Mouse (Mus musculus) CH12.LX (cell line): ENCODE data around the gene Hmx1. TPM values are rescaled to one million over a fixed set of nuclear protein-coding genes. Genes with fewer than 3 reads are reported as not detected.

ENCODE experiments used
- DNase-seq: peaks from one replicate; pipeline ENCODE4 v3.0.0-alpha.2; 2013; ENCODE audit errors: extremely low read depth
- H3K27ac ChIP-seq: 2 replicates; pipeline ENCODE4 v1.5.1; 2012; ENCODE audit warnings: low read depth, mild to moderate bottlenecking, control low read depth, moderate library complexity; ENCODE audit not compliant: insufficient read depth
- H3K27me3 ChIP-seq: replicated peaks from 2 replicates; pipeline ENCODE3; 2012; ENCODE audit warnings: inconsistent platforms
- H3K36me3 ChIP-seq, 2 experiments: replicated peaks in 1 of 2; 2 replicates each; pipeline versions ENCODE3 to v1.6.1; 2012; ENCODE audit warnings: inconsistent platforms in 1 of 2, low read length in 1 of 2, mild to moderate bottlenecking in 1 of 2, mixed read lengths in 1 of 2, moderate library complexity in 1 of 2; ENCODE audit not compliant: control insufficient read depth in 1 of 2, insufficient read depth in 1 of 2
- H3K4me1 ChIP-seq, 2 experiments: 2 replicates each; pipeline ENCODE4 v1.6.1; 2012; ENCODE audit warnings: inconsistent platforms in 1 of 2, moderate library complexity in 1 of 2; ENCODE audit not compliant: insufficient read depth in 2 of 2, control insufficient read depth in 1 of 2
- H3K4me2 ChIP-seq: 2 replicates; pipeline ENCODE4 v1.6.1; 2012; ENCODE audit warnings: low read depth, mild to moderate bottlenecking, control low read depth; ENCODE audit not compliant: poor library complexity, insufficient read depth, severe bottlenecking
- H3K4me3 ChIP-seq, 3 experiments: fragments of 150-350 bp in 1 of 3; sonication (generic) in 1 of 3; replicated peaks in 1 of 3; 2 replicates each; pipeline versions ENCODE3 to v1.5.1; 2011 to 2012; ENCODE audit warnings: low read depth in 2 of 3, low read length in 2 of 3, mild to moderate bottlenecking in 2 of 3, moderate library complexity in 2 of 3, control low read depth in 1 of 3, improper control_type of control experiment in 1 of 3, inconsistent platforms in 1 of 3, mixed read lengths in 1 of 3; ENCODE audit not compliant: poor library complexity in 1 of 3
- H3K79me2 ChIP-seq: replicated peaks from 2 replicates; pipeline ENCODE4 v1.6.1; 2012; ENCODE audit warnings: mild to moderate bottlenecking, moderate library complexity; ENCODE audit not compliant: control insufficient read depth, poor library complexity, insufficient read depth, severe bottlenecking; ENCODE audit errors: extremely low read depth
- H3K9ac ChIP-seq: 2 replicates; pipeline ENCODE4 v1.6.1; 2012; ENCODE audit warnings: low read depth, mild to moderate bottlenecking, control low read depth, moderate library complexity; ENCODE audit not compliant: insufficient read depth
- H3K9me3 ChIP-seq: replicated peaks from 2 replicates; pipeline ENCODE3; 2012; ENCODE audit warnings: low read length, inconsistent platforms, mixed read lengths
- BHLHE40 ChIP-seq: IDR thresholded peaks from 2 replicates; pipeline ENCODE4 v1.6.1; 2011; ENCODE audit warnings: mild to moderate bottlenecking, low read depth, low read length, improper control_type of control experiment
- CTCF ChIP-seq, 2 experiments: IDR thresholded peaks in 1 of 2; conservative IDR thresholded peaks in 1 of 2; 2 replicates each; pipeline ENCODE4 v1.5.1; 2011 to 2012; ENCODE audit warnings: low read depth in 2 of 2, low read length in 2 of 2, improper control_type of control experiment in 1 of 2, inconsistent platforms in 1 of 2, mild to moderate bottlenecking in 1 of 2, moderate library complexity in 1 of 2
- E2F4 ChIP-seq: IDR thresholded peaks from 2 replicates; pipeline ENCODE4 v1.6.1; 2011; ENCODE audit warnings: low read depth, low read length, improper control_type of control experiment; ENCODE audit not compliant: insufficient replicate concordance
- HCFC1 ChIP-seq: IDR thresholded peaks from 2 replicates; pipeline ENCODE4 v1.6.1; 2012; ENCODE audit warnings: low read depth, mild to moderate bottlenecking, inconsistent platforms, low read length, improper control_type of control experiment
- JUN ChIP-seq: IDR thresholded peaks from 2 replicates; pipeline ENCODE4 v1.6.1; 2011; ENCODE audit warnings: low read depth, mild to moderate bottlenecking, low read length, improper control_type of control experiment, moderate library complexity; ENCODE audit not compliant: insufficient read depth
- KAT2A ChIP-seq: IDR thresholded peaks from 2 replicates; pipeline ENCODE4 v1.6.1; 2012; ENCODE audit warnings: low read length, improper control_type of control experiment, inconsistent platforms; ENCODE audit not compliant: insufficient replicate concordance
- MAFK ChIP-seq: IDR thresholded peaks from 2 replicates; pipeline ENCODE4 v1.6.1; 2011; ENCODE audit warnings: low read length, improper control_type of control experiment; ENCODE audit not compliant: insufficient replicate concordance
- MAX ChIP-seq: IDR thresholded peaks from 2 replicates; pipeline ENCODE4 v1.6.1; 2011; ENCODE audit warnings: low read length, improper control_type of control experiment
- MAZ ChIP-seq: IDR thresholded peaks from 2 replicates; pipeline ENCODE4 v1.6.1; 2012; ENCODE audit warnings: low read depth, mild to moderate bottlenecking, inconsistent platforms, low read length, improper control_type of control experiment, moderate library complexity
- NELFE ChIP-seq: IDR thresholded peaks from 2 replicates; pipeline ENCODE4 v1.6.1; 2011; ENCODE audit warnings: low read depth, low read length, improper control_type of control experiment
- RAD21 ChIP-seq: IDR thresholded peaks from 2 replicates; pipeline ENCODE4 v1.6.1; 2011; ENCODE audit warnings: low read depth, mild to moderate bottlenecking, low read length, improper control_type of control experiment, moderate library complexity
- SMC3 ChIP-seq: IDR thresholded peaks from 2 replicates; pipeline ENCODE4 v1.6.1; 2011; ENCODE audit warnings: low read depth, low read length, improper control_type of control experiment
- TCF12 ChIP-seq: IDR thresholded peaks from 2 replicates; pipeline ENCODE4 v1.6.1; 2014; ENCODE audit warnings: low read depth, mild to moderate bottlenecking, inconsistent platforms, low read length, improper control_type of control experiment
- USF1 ChIP-seq: IDR thresholded peaks from 2 replicates; pipeline ENCODE4 v1.6.1; 2014; ENCODE audit warnings: low read depth, mild to moderate bottlenecking, inconsistent platforms, low read length, improper control_type of control experiment
- ZKSCAN1 ChIP-seq: IDR thresholded peaks from 2 replicates; pipeline ENCODE4 v1.6.1; 2012; ENCODE audit warnings: low read depth, inconsistent platforms, low read length, improper control_type of control experiment, borderline replicate concordance
- ZMIZ1 ChIP-seq: IDR thresholded peaks from 2 replicates; pipeline ENCODE4 v1.6.1; 2012; ENCODE audit warnings: low read depth, mild to moderate bottlenecking, inconsistent platforms, low read length, improper control_type of control experiment
- dilution Hi-C: fragments of 300-500 bp; cut with MboI; formaldehyde crosslinking; loops from 2 replicates; pipeline ENCODE4 v1.14.3; 2020; ENCODE audit warnings: low sequenced_read_pairs; ENCODE audit not compliant: extremely low pct_unique_long_range_greater_than_20kb, extremely low pct_ligation_motif_present
- in situ Hi-C: fragments of 300-500 bp; cut with MboI; formaldehyde crosslinking; loops from 3 replicates; pipeline ENCODE4 v1.14.3; 2019; ENCODE audit warnings: low sequenced_read_pairs, low pct_ligation_motif_present, low pct_unique_long_range_greater_than_20kb, mixed read lengths
- polyA plus RNA-seq: library from polyadenylated mRNA; unstranded; fragments of >175 nt; gene quantifications from 2 replicates; pipeline ENCODE4 v1.2.1, GENCODE M21; 2012; ENCODE audit warnings: low read depth; ENCODE audit not compliant: insufficient read length
- total RNA-seq, 2 experiments: library from RNA; depleted of rRNA; stranded (reverse); fragments of 300-350 nt in 1 of 2; fragments of >200 nt in 1 of 2; gene quantifications; 2 replicates each; pipeline ENCODE4 v1.2.3; 2012 to 2014

Hmx1 gene
- total RNA-seq (2012; rRNA removed), result not detected in 2 replicates
- total RNA-seq (2014; rRNA removed), result not detected in 2 replicates
- not detected in 2 replicates for polyA plus RNA-seq

DNA sequence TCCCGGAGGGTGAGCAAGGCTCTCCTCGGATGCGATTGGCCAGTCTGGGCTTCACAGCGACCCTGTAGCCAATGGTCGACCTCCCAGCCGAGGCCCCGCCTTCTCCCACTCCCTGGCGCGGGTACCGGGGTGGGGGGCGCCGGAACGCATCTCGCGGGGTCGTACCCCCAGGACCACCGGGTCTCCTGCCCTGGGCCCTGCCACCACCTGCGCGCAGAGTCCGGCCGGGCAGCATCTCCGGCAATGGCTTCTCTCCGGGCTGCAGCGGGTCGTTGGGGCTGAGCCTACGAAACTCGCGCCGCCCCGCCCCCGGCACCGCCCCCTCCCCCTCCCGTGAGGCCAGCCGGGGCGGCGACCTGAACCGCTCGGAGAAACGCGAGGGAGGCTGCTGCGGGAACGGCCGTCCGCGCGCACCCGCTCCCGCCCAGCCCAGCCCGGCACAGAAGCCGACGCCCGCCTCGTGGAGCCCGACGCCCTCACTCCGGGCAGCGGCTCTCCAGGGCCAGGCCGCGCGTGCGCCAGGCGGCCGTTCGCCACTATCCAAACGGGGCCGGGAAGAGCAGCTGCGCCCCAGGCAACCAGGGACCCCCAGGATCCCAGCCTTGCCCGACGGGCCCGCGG, at the start of gene Hmx1:
Gene Hmx1, plus strand, starts transcription at position 618 of the 621 bp plus-strand sequence.
- Histone ChIP-seq H3K4me3 (no peak within 1 kb of the TSS), H3K27me3 (peaks cover 46% of the 10 kb centered on the region), H3K27ac (no peak within 1 kb of the TSS), H3K4me2 (no peak within 1 kb of the TSS), H3K36me3 (no peaks in the 10 kb centered on the region), H3K4me1 (no peaks in the 10 kb centered on the region), H3K9ac (no peak within 1 kb of the TSS), H3K79me2 (no peaks in the 10 kb centered on the region), H3K9me3 (peaks cover 35% of the 10 kb centered on the region)
- TF ChIP-seq MAFK, result no peak
- no peak for TF ChIP-seq ZKSCAN1
- TF ChIP-seq TCF12, result no peak
- no peak for TF ChIP-seq BHLHE40
- TF ChIP-seq USF1, result no peak
- no peak for TF ChIP-seq HCFC1
- no peak for TF ChIP-seq CTCF (conservative IDR thresholded peaks at IDR 0.05 in 1 of 2, IDR thresholded peaks at IDR 0.05 in 1 of 2; ENCODE audit: low read depth in 2 of 2, low read length in 2 of 2)
- TF ChIP-seq JUN, result no peak
- no peak for DNase-seq
- dilution Hi-C loops, result no loop called here
- in situ Hi-C loops, result no loop called here

GRCm38 (mm10) chr5:35345084-35345483, 43.8 kb upstream of the Hmx1 start:
- dilution Hi-C loops, result no loop called here
- H3K36me3 ChIP-seq, result no peaks in the 10 kb centered on the region
- H3K4me1 ChIP-seq, result peaks cover 0 to 3% of the 10 kb centered on the region in 2 experiments; a peak in 2 of 4 replicates
- no peak overlapping the region for H3K9ac ChIP-seq
- no peak overlapping the region for H3K4me3 ChIP-seq
- no peak for DNase-seq
- TF ChIP-seq MAX (no peak), BHLHE40 (no peak), ZMIZ1 (no peak), RAD21 (no peak), ZKSCAN1 (no peak), NELFE (no peak), KAT2A (no peak), JUN (no peak), E2F4 (no peak), HCFC1 (no peak), SMC3 (no peak), MAZ (no peak)
- TF ChIP-seq, all 38 proteins: peak for 0
- H3K27ac ChIP-seq, result no peak overlapping the region
- peaks cover 91% of the 10 kb centered on the region for H3K27me3 ChIP-seq
- no peaks in the 10 kb centered on the region for H3K9me3 ChIP-seq
- no peaks in the 10 kb centered on the region for H3K79me2 ChIP-seq
- in situ Hi-C loops, result loop anchor here (5.0 kb wide), 1 partner anchor 168 kb away; no protein-coding TSS in a partner anchor
- no peak overlapping the region for H3K4me2 ChIP-seq
